9 mouse cellular contexts compared by ENCODE assay signal in genomic region chr1:21002246-21003142, GRCm38 (mm10). TPM values are rescaled to one million over a fixed set of nuclear protein-coding genes. Genes with fewer than 3 reads are reported as not detected.
DNase-seq lines count a peak whose midpoint lies in the region; ATAC-seq and TF ChIP-seq lines count a peak whose summit lies in the region.
"Had no signal": no experiment of that assay in that cellular context is flagged by ENCODE, and none has a peak within 500 bp of the region (broad histone marks: within the 10 kb centered on the region; RNA-seq: fewer than 3 reads in every experiment).

No protein-coding gene starts in this region.

- DNase-seq in left cerebral cortex, postnatal 10 days (ENCODE audit: extremely low spot score in 1 of 2, low spot score in 2 of 2), result peak; percentile 26 to 36
- no peak for DNase-seq in left cerebral cortex, adult 2 months (ENCODE audit: extremely low spot score in 1 of 2, low spot score in 2 of 2)
- DNase-seq in cerebellum, postnatal 10 days, result peak; percentile 82 to 85
- DNase-seq in heart, postnatal 10 days, result peak; percentile 57 to 69
- no peak for DNase-seq in kidney, postnatal 10 days
- no peak for DNase-seq in urinary bladder, postnatal 25 days (ENCODE audit: low spot score)
- no peak for DNase-seq in adipocyte (ENCODE audit: low spot score)

- no peak overlapping the region for H3K4me2 ChIP-seq in midbrain, embryonic 16.5 days (ENCODE audit: low read length)
- H3K4me2 ChIP-seq: liver, embryonic 15.5 days had no signal

- intact Hi-C loops in left cerebral cortex, postnatal 10 days (cut with DNase I), result no loop called here
- intact Hi-C loops in left cerebral cortex, adult 2 months (cut with DNase I), result no loop called here
- intact Hi-C loops in heart, postnatal 10 days (cut with DNase I), result loop anchor here (5.0 kb wide), 2 partner anchors 100 to 160 kb away; no protein-coding TSS in a partner anchor

- ATAC-seq in midbrain, embryonic 16.5 days, result peak; percentile 33; the same call in 1 of the 2 replicates

- H3K9ac ChIP-seq in midbrain, embryonic 16.5 days (ENCODE audit: low read depth, low read length), result no peak overlapping the region
- H3K9ac ChIP-seq: liver, embryonic 15.5 days had no signal

- no peak overlapping the region for H3K27ac ChIP-seq in left cerebral cortex, adult 2 months
- H3K27ac ChIP-seq in midbrain, embryonic 16.5 days (ENCODE audit: low read length), result no peak overlapping the region
- H3K27ac ChIP-seq: liver, embryonic 15.5 days had no signal

- no peak overlapping the region for H3K4me3 ChIP-seq in left cerebral cortex, adult 2 months
- H3K4me3 ChIP-seq in midbrain, embryonic 16.5 days (ENCODE audit: low read depth, low read length), result no peak overlapping the region
- H3K4me3 ChIP-seq: liver, embryonic 15.5 days had no signal

- no peaks in the 10 kb centered on the region for H3K36me3 ChIP-seq in midbrain, embryonic 16.5 days (ENCODE audit: control insufficient read depth, insufficient read depth, low read length)

- 89% methylated on average over 14 of the region's 14 CpGs for WGBS in midbrain, embryonic 16.5 days

- H3K9me3 ChIP-seq in midbrain, embryonic 16.5 days (replicated peaks; ENCODE audit: control insufficient read depth, low read length, poor library complexity, severe bottlenecking), result no peaks in the 10 kb centered on the region
- H3K9me3 ChIP-seq: liver, embryonic 15.5 days had no signal

- no peaks in the 10 kb centered on the region for H3K27me3 ChIP-seq in midbrain, embryonic 16.5 days (ENCODE audit: control insufficient read depth, insufficient read depth, low read depth, low read length)
- H3K27me3 ChIP-seq: liver, embryonic 15.5 days had no signal

- TF ChIP-seq CTCF in left cerebral cortex, adult 2 months (IDR thresholded peaks at IDR 0.05), result no peak

- H3K4me1 ChIP-seq in midbrain, embryonic 16.5 days (ENCODE audit: control insufficient read depth, insufficient read depth, low read length), result no peaks in the 10 kb centered on the region

RNA-seq across cellular contexts. Expression of gene Efhc1, which starts 51.1 kb away (rescaled TPM):
- 1 to 10 TPM; 1.4 to 1.7 TPM for total RNA-seq in left cerebral cortex, postnatal 10 days (2021)
- 1 to 10 TPM; 1.3 to 1.9 TPM for total RNA-seq in left cerebral cortex, adult 2 months (2021)
- total RNA-seq in heart, postnatal 10 days (2021), result 1 to 10 TPM; 1.0 to 1.2 TPM
- 2.0 and 2.5 TPM in 2 replicates for polyA plus RNA-seq in midbrain, embryonic 16.5 days (2015; fragmentation: Nextera tagmentation; extraction: Ambion mirVana)

Comparison
In these comparisons a context has a peak if more than half of its experiments do, and no peak if none do; other contexts are left out.
1. DNase-seq: peak in left cerebral cortex, postnatal 10 days (2 of 2), cerebellum, postnatal 10 days (2 of 2) and heart, postnatal 10 days (2 of 2); none in left cerebral cortex, adult 2 months (0 of 2), kidney, postnatal 10 days (single experiment), urinary bladder, postnatal 25 days (single experiment) and adipocyte (single experiment).